Mouse (Mus musculus) retina, embryonic 14.5 days (tissue): Measurements from ENCODE around the gene Pla1a.
A peak's percentile ranks its signal among the peaks of the same experiment; 100 is the strongest.

Experiments
- DNase-seq: peaks from one replicate; pipeline ENCODE4 v3.0.0-alpha.2; 2015; ENCODE audit warnings: low spot score

Gene Pla1a

DNA sequence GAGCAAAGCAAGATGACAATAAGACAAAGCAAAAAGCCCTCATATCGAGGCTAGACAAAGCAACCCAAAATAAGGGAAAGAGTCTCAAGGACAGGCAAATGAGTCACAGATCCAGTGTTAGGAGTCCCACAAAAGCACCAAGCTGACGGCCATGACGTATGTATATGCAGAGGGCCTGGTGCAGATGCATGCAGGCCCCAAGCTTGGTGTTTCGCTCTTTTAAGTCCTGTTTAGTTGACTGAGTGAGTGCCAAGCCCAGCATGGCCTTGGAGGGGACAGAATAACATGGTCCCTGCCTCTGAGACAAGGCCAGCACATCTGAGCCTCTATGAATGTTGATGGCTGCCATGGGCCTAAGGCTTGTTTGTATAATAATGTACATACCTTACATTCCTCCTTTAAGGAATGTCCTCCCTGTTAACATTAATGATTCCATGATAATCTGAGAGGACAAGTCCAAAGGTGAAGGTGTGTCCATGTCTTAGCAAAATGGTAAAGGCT, 1.4 kb upstream of the Pla1a start:
- DNase-seq: no peak

DNA sequence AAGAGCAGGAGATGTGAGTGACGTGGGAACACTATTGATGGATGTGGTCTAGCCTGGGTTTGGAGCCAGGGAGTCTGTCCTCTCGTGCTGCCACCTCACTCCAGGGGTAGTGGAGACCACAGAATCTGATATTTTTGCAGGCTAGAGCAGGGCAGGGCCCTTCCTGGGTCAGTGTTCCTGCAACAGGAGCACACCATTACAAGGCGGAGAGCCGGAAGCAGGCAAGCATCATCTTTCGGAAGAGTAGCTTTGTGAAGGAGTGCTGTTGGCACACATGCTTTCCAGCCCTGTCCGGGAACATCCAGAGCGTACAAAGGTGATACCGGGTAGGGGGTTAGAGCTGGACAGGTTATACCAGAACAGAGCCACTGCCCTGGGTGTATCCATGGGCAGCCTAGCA, 569 bp upstream of the Pla1a start:
- DNase-seq: no peak

DNA sequence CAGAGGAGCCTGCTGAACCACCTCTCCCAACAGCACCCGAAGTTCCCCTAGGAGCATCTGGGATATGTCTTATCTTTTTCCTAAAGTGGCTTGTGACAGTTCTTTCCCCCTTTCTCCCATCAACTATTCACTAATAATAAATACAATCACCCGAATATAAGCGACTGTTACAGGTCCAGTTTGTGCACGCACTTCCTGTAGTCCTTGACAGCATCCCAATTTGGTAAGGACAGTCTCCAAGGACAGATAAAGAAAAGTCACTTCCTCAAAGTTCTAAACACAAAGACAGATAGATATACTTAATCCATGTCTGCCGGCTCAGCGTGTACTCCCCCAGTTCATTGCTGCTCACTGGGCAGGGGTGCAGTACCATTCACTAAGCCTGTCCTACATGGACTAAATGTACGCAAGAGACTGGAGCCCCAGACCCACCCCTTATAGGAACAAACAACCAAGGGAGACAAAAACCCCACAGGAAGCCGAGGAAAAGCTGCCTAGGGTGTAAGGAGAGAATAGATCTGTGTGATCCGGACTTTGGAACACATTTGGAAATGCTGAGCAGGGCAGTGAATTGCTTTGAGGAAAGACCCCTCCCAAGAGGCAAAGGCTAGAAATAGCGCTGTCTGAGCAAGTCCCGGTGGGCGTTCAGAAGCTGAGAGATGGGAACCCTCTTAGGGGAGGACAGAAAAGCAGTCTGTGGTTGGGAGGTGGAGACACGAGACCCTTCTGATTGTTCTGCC, 1.3 kb downstream of the Pla1a start:
- DNase-seq: no peak

DNA sequence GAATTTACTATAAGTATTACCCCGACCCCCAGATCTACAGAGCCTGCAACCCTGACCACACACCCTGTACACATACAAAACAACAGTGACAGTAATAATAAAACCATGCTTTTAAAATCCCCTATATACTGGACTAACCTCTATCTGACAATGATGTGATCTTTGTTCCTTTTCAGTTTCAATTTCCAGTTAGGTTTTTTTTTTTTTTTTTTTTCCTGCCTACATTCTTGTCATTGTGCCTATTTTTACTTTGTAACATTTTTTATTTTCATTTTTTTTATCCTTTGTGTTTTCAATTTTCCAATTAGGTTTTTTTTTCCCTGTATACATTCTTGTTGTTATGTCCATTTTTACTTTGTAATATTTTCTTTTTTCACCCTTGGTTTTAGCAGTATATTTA, 7.1 kb downstream of the Pla1a start:
- no peak for DNase-seq

DNA sequence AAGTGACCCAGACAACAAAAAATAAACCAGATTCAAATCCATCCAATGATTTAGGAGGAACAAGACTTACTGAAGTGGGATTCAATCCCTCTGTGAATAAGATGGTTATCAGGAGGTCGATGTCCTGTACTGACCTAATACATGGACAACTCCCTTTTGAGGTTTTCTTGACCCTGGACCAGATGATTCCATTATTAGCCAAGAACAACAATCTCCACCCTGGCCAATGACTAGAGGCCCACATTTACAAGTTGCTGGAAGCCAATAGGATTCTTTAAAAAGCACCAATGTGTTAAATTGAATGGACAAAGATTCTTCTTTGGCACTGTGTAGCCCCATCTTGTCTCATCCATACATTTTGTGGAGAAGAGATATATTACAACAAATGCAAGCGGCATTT, 7.6 kb downstream of the Pla1a start:
- DNase-seq: no peak

DNA sequence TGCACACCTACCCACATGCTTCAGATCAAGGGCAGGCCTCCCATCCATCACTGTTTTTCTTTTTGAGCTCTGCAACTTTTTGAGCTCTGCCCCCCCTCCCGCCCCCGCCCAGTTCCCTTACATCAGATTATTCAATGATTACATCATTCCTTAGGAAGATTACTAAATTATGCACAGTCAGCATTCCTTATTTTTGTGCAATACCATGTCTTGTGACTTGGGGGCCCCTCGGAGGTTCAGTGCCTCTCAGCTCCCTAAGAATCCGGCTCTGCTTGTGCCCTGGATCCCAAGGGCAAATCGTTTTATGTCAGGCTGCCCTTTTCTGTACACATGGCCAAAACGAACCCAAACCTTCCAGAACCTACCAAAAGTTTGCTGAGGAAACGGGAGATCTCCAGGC, 18.0 kb downstream of the Pla1a start:
- no peak for DNase-seq

DNA sequence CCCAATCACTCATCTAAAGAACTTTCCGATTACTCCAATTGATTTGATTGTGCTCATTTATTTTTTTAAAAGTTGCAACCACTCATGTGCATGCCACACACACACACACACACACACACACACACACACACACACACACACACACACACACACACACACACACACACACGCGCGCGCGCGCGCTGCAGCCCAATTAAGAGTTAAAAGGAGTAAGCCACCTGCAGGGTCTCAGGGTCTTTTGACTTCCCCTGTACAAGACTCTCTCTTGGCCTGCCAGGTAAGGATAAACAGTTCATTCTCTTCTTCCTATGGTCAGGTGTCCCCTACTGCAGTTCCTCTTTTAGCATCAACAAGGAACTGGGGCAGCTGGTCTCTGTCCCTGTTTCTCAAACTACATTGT, 24.5 kb downstream of the Pla1a start:
- DNase-seq: no peak

DNA sequence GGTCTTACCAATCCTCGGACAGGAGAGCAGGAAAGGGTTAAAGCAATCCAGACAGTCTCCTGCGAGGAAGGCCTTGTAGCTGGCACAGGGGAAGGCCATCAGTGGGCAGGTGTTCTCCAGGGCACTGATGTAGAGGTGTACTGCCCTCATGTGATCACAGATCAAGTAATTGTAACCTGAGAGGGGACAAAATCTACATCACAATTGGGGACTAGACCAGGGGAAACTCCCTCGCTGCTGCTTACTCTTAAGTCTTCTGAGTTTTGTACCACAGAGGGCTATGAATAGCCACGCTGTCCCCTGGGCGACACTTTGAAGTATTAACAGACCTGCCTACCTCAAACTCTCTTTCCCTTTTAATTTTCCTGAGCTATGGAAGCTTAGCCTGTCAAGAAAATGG, 25.4 kb downstream of the Pla1a start:
- no peak for DNase-seq

DNA sequence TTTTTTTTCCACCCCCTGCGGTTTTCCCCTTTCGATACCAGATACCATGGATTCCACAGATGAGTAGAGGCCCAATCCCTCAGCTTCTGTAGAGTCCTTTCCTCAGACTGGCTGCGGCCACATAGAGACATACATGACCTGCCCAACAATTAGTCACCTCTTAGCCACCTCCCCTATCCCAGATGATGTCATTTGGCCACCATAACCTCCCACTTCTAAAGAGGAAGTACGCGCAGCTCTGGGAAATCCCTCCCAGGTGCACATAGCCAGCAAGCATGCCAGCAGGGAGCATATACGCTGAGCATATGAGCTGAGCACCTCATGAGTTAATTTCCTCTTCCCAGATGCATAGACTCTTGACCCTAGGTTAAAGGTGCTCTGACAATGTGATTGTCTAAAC, 26.2 kb downstream of the Pla1a start:
- DNase-seq: no peak

DNA sequence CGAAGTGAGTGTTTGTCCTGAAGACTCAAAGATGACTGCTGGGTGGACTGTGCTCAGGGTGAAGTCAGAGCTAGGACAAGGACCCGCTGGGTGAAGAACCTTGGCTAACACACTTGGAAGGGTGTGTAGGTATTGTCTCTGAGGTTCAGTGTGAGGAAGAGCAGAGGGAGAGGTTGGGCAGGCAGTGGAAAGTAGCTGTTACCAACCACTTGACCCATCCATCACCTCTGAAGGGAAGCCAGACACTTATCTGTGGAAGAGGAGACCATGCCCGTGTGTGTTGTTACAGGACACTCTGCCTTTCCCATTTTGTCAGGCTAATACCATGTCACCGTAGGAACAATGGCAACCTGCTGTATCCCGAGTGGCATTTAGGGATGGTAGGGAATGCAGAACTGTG, 26.7 kb downstream of the Pla1a start:
- no peak for DNase-seq

DNA sequence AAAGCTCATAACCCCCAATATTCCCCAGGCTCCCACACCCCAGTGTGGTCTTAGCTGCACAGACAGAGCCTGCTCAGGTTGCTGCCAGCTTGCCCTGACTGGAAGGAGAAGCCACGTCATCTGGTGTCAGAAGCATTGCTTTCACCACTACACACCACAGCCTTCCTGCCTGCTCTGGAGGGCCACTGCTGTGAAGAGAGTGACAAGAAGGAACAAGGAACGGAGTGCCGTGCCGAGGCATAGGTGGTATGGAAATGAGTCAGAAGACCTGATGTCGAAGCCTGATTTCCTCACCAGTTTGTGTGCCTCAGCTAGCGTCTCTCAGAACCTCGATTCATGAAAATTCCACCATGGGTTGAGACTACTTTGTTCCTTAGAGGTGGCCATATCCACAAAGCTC, 29.3 kb downstream of the Pla1a start:
- no peak for DNase-seq

DNA sequence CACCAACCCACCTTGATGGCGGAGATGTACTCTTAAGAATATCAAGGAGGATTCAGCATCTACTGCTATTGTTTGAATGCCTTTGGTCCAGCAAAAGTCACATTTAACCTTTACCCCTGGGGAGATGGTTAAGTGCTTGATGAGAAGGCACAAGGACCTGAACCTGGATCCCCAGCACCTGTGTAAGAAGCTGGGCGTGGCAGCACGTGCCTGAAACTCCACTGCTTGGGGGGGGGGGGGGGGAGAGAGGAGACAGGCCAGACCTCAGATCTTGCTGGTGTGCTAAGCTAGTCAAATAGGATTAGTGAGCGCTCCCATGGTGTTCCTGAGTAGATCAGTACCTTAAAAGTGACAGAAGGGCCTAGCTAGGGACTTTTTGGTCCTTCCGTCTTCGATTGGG, 31.5 kb downstream of the Pla1a start:
- DNase-seq: no peak

DNA sequence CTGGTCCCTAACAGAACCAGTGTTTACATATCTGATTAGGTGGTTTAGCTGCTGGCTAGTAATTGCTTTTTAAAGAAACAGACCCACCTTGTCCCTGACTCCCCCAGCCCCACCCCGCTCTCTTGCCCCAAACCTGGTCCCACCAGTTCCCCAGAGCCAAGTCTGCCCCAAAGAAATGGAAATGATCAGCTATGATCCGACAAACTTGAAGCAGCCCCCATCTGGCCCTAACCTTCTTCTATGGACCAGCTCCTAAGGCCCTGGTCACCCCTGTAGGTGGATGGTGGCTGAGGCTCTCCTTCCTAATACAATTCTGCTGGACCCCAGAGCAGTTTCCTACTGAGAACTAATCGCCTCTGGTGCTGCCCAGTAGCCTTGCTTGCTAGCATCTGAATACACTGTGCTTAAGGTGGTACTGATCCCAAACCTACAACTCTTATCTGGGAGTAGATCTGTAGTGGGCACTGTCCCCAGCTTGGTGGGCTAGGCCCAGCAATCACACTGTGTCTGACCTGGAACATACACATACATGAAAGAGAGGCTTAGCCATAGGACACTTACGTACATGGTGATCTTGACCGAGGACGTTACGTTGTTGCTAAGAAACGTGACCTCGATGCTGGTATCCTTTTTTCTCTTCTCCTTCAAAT, 32.5 kb downstream of the Pla1a start:
- peak; percentile 13 for DNase-seq

DNA sequence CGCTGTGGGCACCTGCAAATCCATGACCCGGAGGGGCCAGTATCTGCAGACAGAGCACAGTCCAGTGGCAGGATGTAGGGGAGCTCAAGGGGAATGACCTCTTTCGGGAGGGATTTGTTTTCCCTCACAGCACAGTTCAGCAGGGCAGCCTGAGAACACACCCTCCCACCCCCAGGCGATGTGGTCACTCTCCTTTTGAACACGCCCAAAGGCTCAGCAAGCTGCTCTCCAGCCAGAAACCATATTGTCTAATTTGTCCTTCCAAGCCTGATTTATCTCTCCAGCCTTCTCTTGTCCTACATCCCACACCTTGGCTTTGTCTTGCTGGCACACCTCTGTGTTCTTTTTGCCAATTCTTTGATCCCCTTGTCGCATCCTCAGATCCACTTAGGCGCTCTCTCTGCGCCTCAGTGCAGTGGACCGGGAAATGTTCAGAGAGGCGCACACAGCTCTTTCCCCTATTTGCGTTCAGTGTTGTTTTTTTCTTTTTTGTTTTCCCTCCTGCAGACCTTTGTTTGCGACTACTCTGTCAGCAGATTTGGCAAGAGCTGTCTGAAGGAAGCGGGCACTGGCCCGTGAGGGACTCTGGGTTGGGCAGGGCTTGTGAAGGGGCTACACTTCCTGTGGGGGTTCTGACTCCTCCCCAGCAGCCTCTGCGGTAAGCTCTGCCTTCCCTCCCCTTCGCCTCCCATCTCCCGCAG, 33.3 kb downstream of the Pla1a start:
- DNase-seq: peak; percentile 74

DNA sequence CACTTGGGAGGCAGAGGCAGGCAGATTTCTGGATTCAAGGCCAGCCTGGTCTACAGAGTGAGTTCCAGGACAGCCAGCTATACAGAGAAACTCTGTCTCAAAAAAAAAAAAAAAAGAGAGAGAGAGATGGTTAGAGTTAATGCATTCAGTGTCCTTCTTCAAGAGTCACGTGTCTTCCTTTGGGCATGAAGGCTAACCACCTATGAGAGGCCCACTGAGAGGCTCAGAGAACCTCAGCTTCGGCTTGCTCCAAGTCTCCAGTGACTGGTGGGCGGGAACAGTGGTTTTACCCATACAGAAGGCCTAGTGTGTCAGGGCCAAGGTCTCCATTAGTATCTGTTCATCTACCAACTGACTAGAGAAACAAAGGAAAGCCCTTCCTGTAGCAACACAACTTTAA, 33.9 kb downstream of the Pla1a start:
- DNase-seq: no peak

DNA sequence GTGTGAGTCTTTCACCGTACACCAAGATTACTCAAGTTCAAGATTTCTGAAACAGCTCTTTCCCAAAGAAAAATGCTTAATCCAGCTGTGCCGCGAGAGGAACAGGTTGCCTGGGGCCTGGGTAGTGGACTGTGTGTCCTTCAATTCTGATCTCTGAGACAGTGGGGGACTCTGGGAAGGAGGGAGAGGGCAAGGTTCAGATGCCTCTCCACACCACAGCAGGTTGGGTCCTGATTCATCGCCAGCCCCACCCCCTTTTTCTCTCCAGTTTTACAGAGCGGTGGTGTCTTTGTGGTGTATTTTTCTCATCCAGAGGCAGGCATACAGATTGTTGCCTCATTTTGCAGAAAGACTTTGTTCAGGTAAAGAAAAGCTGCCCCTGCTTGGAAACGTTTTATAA, 34.7 kb downstream of the Pla1a start:
- no peak for DNase-seq

DNA sequence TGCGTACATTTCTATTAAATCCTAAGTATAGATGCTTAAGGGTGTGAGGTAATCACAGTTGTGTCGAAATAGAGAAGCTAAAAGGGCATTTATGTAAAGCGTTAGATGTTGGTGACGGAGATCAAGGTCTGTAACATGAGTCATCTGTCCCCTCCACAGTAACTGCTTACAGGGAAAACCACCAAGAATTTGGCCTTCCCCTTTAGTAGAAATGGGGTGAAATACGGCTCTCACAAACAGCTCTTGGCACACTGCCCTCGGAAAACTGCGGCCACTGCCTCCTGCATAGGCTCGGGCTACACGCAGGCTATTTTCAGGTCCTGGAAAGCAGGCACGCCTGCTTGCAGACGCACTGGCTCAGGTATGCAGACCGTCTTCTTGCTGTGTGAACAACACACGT, 36.8 kb downstream of the Pla1a start:
- no peak for DNase-seq

DNA sequence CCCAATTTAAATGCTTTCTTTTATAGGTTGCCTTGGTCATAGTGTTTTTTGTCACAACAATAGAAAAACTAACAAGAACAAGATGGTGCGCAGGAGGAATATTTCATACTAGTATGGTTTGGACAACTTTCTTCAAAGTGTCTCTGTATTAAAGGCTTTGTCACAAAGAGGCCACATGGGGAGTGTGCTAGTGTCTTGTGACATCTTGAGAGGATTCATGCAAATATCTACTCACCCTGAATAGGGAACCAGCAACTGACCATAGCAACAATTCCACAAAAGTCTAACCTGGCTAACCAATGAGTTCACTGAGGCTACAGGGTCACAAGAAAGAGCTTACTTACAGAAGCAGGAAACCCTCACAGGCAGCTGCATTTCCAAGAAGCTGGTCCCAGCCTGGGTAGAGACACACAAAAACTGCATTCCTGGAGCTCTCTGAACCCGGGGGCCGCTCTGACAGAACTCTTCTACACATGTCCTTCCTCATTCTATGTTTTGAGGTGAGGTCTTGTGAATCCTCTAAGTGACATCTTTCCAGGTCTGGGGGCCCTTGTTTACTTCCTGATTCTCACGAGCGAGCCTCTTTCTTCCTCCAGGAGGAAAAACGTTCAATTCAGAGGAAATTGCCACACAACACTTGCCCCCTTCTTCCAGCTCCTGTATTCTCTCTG, 37.8 kb downstream of the Pla1a start:
- DNase-seq: no peak

DNA sequence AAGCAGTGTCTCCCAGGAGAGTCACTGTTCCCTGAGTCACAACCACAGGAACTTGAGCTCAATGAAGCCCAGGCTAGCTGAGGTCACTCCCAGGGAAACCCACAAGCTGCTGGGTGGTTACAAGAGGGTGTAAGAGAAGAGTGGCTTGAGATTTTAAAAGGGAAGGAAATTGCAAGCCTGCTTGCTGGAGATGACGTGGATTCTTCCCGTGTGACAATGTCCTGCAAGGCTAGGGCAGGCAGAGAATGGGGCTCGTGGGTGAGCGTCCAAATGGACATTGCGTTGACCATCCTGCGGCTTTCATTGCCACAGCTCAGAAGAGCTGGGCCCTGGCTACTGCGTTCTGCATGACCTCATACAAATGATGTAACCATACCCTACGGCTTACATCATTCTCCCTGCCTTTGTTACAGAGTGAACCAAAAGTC, 38.7 kb downstream of the Pla1a start:
- DNase-seq: no peak

DNA sequence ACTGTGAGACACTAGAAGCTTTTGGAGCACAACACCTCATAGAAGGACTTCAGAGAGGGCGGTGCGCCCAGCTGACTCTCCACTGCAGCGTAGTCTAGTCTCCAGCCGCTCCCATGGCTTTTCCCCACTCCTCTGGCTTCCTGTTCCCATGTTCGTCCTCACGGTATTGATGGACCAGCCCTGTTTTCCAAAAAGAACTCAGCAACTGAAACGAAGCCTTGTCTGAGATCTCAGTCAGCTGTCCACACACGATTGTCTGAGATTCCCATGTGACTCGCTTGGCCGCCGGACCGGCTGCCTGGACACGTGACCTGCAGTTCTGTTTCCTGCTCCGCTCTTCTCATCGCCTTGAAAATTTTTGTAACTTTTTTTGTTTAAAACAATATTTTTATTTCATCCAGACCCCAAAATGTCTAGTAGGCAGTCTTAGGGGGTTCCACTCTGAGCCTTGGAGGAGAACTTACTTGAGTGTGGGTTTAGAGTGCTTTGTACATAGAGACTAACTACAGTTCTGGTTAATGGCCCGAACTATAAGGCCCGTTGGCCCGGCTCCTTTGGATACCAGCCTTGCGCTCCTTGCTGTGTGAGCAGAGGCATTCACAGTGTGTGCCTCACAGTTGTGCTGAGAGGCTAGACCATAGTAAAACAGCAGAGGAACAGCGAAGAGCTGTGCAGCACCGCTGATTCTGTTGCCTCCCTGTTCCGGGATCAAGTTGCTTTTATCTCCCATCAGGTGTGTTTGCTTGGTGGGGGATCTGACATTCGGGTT, 40.6 kb downstream of the Pla1a start:
- DNase-seq: no peak

DNA sequence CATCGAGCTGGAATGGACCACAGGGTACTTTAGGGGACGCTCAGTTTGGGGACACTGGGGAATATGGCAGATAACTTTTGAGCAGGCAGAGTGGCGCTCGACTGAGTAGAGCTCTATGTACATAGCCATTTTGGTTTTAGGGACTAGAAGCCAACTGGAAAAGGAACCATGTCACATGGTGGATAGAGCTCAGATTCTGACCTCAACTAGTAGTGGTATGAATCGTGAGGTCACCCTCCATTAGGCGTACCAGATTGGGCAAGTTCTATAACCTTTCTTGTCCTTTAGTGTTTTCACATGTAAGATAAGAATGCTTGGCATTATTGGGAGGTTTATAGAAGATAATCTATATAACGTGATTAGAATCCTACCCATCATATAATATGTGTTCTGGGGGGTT, 42.6 kb downstream of the Pla1a start:
- DNase-seq: no peak
